Mouse (Mus musculus) neural tube, embryonic 12.5 days (tissue): ENCODE measurements around the gene Tgfbr3l. TPM values are rescaled to one million over a fixed set of nuclear protein-coding genes. Genes with fewer than 3 reads are reported as not detected.

Experiments used
- ATAC-seq: fragments of 200-750 bp; cut with Nextera tagmentation; 2 replicates; pipeline ENCODE4 v1.8.0; 2017; ENCODE audit warnings: low read depth, mild to moderate bottlenecking, moderate TSS enrichment, moderate library complexity; ENCODE audit not compliant: low FRiP score
- H3K27ac ChIP-seq: fragments of 300-500 bp; sonication (generic); 2 replicates; pipeline ENCODE4 v1.5.1; 2016
- H3K27me3 ChIP-seq: fragments of 300-500 bp; sonication (generic); replicated peaks from 2 replicates; pipeline ENCODE4 v1.6.1; 2016; ENCODE audit warnings: mild to moderate bottlenecking
- H3K36me3 ChIP-seq: fragments of 300-500 bp; sonication (generic); 2 replicates; pipeline ENCODE4 v1.6.1; 2016; ENCODE audit warnings: mild to moderate bottlenecking
- H3K4me1 ChIP-seq: fragments of 300-500 bp; sonication (generic); 2 replicates; pipeline ENCODE4 v1.6.1; 2016
- H3K4me2 ChIP-seq: fragments of 300-500 bp; sonication (generic); replicated peaks from 2 replicates; pipeline ENCODE4 v1.6.1; 2016; ENCODE audit warnings: mild to moderate bottlenecking
- H3K4me3 ChIP-seq: fragments of 300-500 bp; sonication (generic); 2 replicates; pipeline ENCODE4 v1.5.1; 2016
- H3K9ac ChIP-seq: fragments of 300-500 bp; sonication (generic); 2 replicates; pipeline ENCODE4 v1.6.1; 2016; ENCODE audit warnings: mild to moderate bottlenecking
- H3K9me3 ChIP-seq: fragments of 300-500 bp; sonication (generic); 2 replicates; pipeline ENCODE4 v1.6.1; 2016; ENCODE audit warnings: mild to moderate bottlenecking
- WGBS: fragments of 180-500 bp; shearing (Covaris S2); methylation state at CpG from one replicate; pipeline ENCODE4 v1.1.7; 2016; 5-methylcytosine and 5-hydroxymethylcytosine counted together
- polyA plus RNA-seq: library from polyadenylated mRNA; unstranded; fragments of >200 nt; fragmentation: Nextera tagmentation; extraction: Ambion mirVana; gene quantifications from 2 replicates; pipeline ENCODE4 v1.2.1, GENCODE M21; 2016

Gene Tgfbr3l
- 5.4 and 8.1 TPM in 2 replicates for polyA plus RNA-seq

GRCm38 (mm10) chr8:4247951-4248540, at the start of gene Tgfbr3l:
Gene Tgfbr3l, plus strand, starts transcription at chr8:4248214.
- H3K9me3 ChIP-seq = no peaks in the 10 kb centered on the region
- 0 out of 2 replicates have a peak, but pooled peaks cover 5% of the 10 kb centered on the region for H3K4me1 ChIP-seq
- WGBS = 82% methylated on average over 15 of the region's 15 CpGs
- H3K27me3 ChIP-seq = peaks cover 9% of the 10 kb centered on the region; the same call in 1 of the 2 replicates
- no peak within 1 kb of the TSS for H3K27ac ChIP-seq
- H3K9ac ChIP-seq = 0 out of 2 replicates have a peak within 1 kb of the TSS, but pooled peaks have one; percentile 2
- peaks cover 66% of the 10 kb centered on the region for H3K36me3 ChIP-seq
- H3K4me3 ChIP-seq = no peak within 1 kb of the TSS
- no peak within 1 kb of the TSS for H3K4me2 ChIP-seq
- ATAC-seq = no peak

GRCm38 (mm10) chr8:4201321-4201720, 46.7 kb upstream of the Tgfbr3l start:
- H3K9me3 ChIP-seq = no peaks in the 10 kb centered on the region
- no peak overlapping the region for H3K4me2 ChIP-seq
- peaks cover 62% of the 10 kb centered on the region for H3K36me3 ChIP-seq
- peaks cover 7% of the 10 kb centered on the region; the same call in 1 of the 2 replicates for H3K4me1 ChIP-seq
- no peak for ATAC-seq
- no peak overlapping the region for H3K9ac ChIP-seq
- peaks cover 27% of the 10 kb centered on the region for H3K27me3 ChIP-seq
- no peak overlapping the region for H3K27ac ChIP-seq
- WGBS = 52% methylated on average over 2 of the region's 2 CpGs
- no peak overlapping the region for H3K4me3 ChIP-seq

GRCm38 (mm10) chr8:4205246-4206123, 42.5 kb upstream of the Tgfbr3l start:
- peaks cover 20% of the 10 kb centered on the region; the same call in 1 of the 2 replicates for H3K4me1 ChIP-seq
- H3K27me3 ChIP-seq = peaks cover 42% of the 10 kb centered on the region
- ATAC-seq = no peak
- H3K27ac ChIP-seq = no peak overlapping the region
- no peak overlapping the region; the same call in 1 of the 2 replicates for H3K4me2 ChIP-seq
- H3K9ac ChIP-seq = 0 out of 2 replicates have a peak overlapping the region, but pooled peaks have one; percentile 3
- peaks cover 69% of the 10 kb centered on the region for H3K36me3 ChIP-seq
- no peaks in the 10 kb centered on the region for H3K9me3 ChIP-seq
- no peak overlapping the region for H3K4me3 ChIP-seq
- WGBS = 13% methylated on average over 38 of the region's 38 CpGs

GRCm38 (mm10) chr8:4206182-4207015, 41.6 kb upstream of the Tgfbr3l start:
- Histone ChIP-seq H3K27ac (no peak overlapping the region), H3K9me3 (no peaks in the 10 kb centered on the region), H3K4me3 (no peak overlapping the region), H3K36me3 (peaks cover 74% of the 10 kb centered on the region), H3K9ac (no peak overlapping the region), H3K4me1 (peaks cover 23% of the 10 kb centered on the region; the same call in 1 of the 2 replicates), H3K27me3 (peaks cover 42% of the 10 kb centered on the region), H3K4me2 (no peak overlapping the region; the same call in 1 of the 2 replicates)
- 0 out of 2 replicates have a peak, but pooled peaks have one; percentile 8 for ATAC-seq
- WGBS = 10% methylated on average over 44 of the region's 44 CpGs

GRCm38 (mm10) chr8:4207016-4207350, 41.0 kb upstream of the Tgfbr3l start:
- no peak overlapping the region for H3K4me2 ChIP-seq
- H3K9me3 ChIP-seq = no peaks in the 10 kb centered on the region
- H3K9ac ChIP-seq = no peak overlapping the region
- H3K4me3 ChIP-seq = no peak overlapping the region
- 49% methylated on average over 2 of the region's 2 CpGs for WGBS
- H3K27ac ChIP-seq = no peak overlapping the region
- peaks cover 74% of the 10 kb centered on the region for H3K36me3 ChIP-seq
- peaks cover 23% of the 10 kb centered on the region; the same call in 1 of the 2 replicates for H3K4me1 ChIP-seq
- peaks cover 42% of the 10 kb centered on the region for H3K27me3 ChIP-seq
- ATAC-seq = no peak

GRCm38 (mm10) chr8:4211097-4211496, 36.9 kb upstream of the Tgfbr3l start:
- Histone ChIP-seq H3K4me3 (no peak overlapping the region), H3K9me3 (no peaks in the 10 kb centered on the region), H3K9ac (no peak overlapping the region), H3K4me2 (no peak overlapping the region), H3K4me1 (peaks cover 53% of the 10 kb centered on the region), H3K27me3 (peaks cover 28% of the 10 kb centered on the region), H3K27ac (no peak overlapping the region), H3K36me3 (peaks cover 44% of the 10 kb centered on the region)
- 82% methylated on average over 6 of the region's 6 CpGs for WGBS
- ATAC-seq = no peak

- WGBS = 2% methylated on average over 25 of the region's 25 CpGs
- no peaks in the 10 kb centered on the region for H3K9me3 ChIP-seq
- peak overlapping the region; percentile 87 for H3K4me2 ChIP-seq
- peaks cover 33% of the 10 kb centered on the region for H3K36me3 ChIP-seq
- peaks cover 43% of the 10 kb centered on the region for H3K4me1 ChIP-seq
- peaks cover 12% of the 10 kb centered on the region for H3K27me3 ChIP-seq
- no peak overlapping the region for H3K27ac ChIP-seq
- peak overlapping the region; percentile 56 for H3K9ac ChIP-seq
- no peak for ATAC-seq
- H3K4me3 ChIP-seq = peak overlapping the region; percentile 39
Observed at GRCm38 (mm10) chr8:4212809-4213209, 35.2 kb upstream of the Tgfbr3l start.

- H3K27ac ChIP-seq = no peak overlapping the region
- H3K4me1 ChIP-seq = peaks cover 43% of the 10 kb centered on the region
- peak overlapping the region; percentile 87 for H3K4me2 ChIP-seq
- ATAC-seq = peak; percentile 6; the same call in 1 of the 2 replicates
- H3K9ac ChIP-seq = peak overlapping the region; percentile 56
- H3K9me3 ChIP-seq = no peaks in the 10 kb centered on the region
- H3K27me3 ChIP-seq = peaks cover 11% of the 10 kb centered on the region; the same call in 1 of the 2 replicates
- WGBS = 3% methylated on average over 18 of the region's 18 CpGs
- peaks cover 31% of the 10 kb centered on the region for H3K36me3 ChIP-seq
- peak overlapping the region; percentile 39 for H3K4me3 ChIP-seq
Observed at GRCm38 (mm10) chr8:4213210-4214005, 34.6 kb upstream of the Tgfbr3l start.

GRCm38 (mm10) chr8:4214006-4214980, 33.7 kb upstream of the Tgfbr3l start:
- 10% methylated on average over 33 of the region's 33 CpGs for WGBS
- Histone ChIP-seq H3K4me1 (peaks cover 43% of the 10 kb centered on the region), H3K4me2 (peak overlapping the region; percentile 87), H3K27me3 (peaks cover 11% of the 10 kb centered on the region; the same call in 1 of the 2 replicates), H3K9me3 (no peaks in the 10 kb centered on the region), H3K27ac (no peak overlapping the region), H3K4me3 (peak overlapping the region; percentile 39), H3K9ac (peak overlapping the region; percentile 40; the same call in 1 of the 2 replicates), H3K36me3 (peaks cover 25% of the 10 kb centered on the region)
- no peak for ATAC-seq

GRCm38 (mm10) chr8:4216296-4216695, 31.7 kb upstream of the Tgfbr3l start:
- Histone ChIP-seq H3K36me3 (peaks cover 7% of the 10 kb centered on the region; the same call in 1 of the 2 replicates), H3K4me3 (peak overlapping the region; percentile 62), H3K27me3 (peaks cover 11% of the 10 kb centered on the region; the same call in 1 of the 2 replicates), H3K4me1 (peaks cover 40% of the 10 kb centered on the region), H3K9me3 (no peaks in the 10 kb centered on the region), H3K27ac (peak overlapping the region; percentile 63; the same call in 1 of the 2 replicates), H3K9ac (peak overlapping the region; percentile 86), H3K4me2 (peak overlapping the region; percentile 87)
- WGBS = 6% methylated on average over 18 of the region's 18 CpGs
- peak; percentile 11; the same call in 1 of the 2 replicates for ATAC-seq
